Mouse (Mus musculus) heart, adult 2 months (tissue): ENCODE measurements around the gene Atg2a.

Experiments used
- CTCF ChIP-seq: fragments of 200-600 bp; IDR thresholded peaks from 2 replicates; pipeline ENCODE4 v1.8.1; 2022; ENCODE audit warnings: antibody characterized with exemption, mild to moderate bottlenecking, moderate library complexity
- POLR2A ChIP-seq: fragments of 200-500 bp; IDR thresholded peaks from 2 replicates; pipeline ENCODE4 v1.6.1; 2011; ENCODE audit warnings: mild to moderate bottlenecking, low read depth, low read length, control low read depth; ENCODE audit not compliant: insufficient read depth

- peak; percentile 53 for TF ChIP-seq POLR2A
- peak; percentile 77 for TF ChIP-seq CTCF
These were observed 6.1 kb upstream of the Atg2a start, which contains the start of gene Ppp2r5b for GRCm38 (mm10) chr19:6235084-6236052.
